Mouse (Mus musculus): ENCODE results near the gene Pik3c2a. TPM values are rescaled to one million over a fixed set of nuclear protein-coding genes. Genes with fewer than 3 reads are reported as not detected.

Pik3c2a gene
- polyA plus RNA-seq, 2 experiments = 2.5 to 2.9 TPM

GRCm38 (mm10) chr7:116331246-116331645 is 112.0 kb downstream of the Pik3c2a start:
- H3K9ac ChIP-seq (replicated peaks) = no peak overlapping the region
- H3K4me1 ChIP-seq (replicated peaks; ENCODE audit: control insufficient read depth in 2 of 2, insufficient read depth in 2 of 2, low read length in 1 of 2) = peaks cover 8 to 11% of the 10 kb centered on the region in 2 experiments; a peak in 3 of 4 replicates
- TF ChIP-seq CTCF (IDR thresholded peaks at IDR 0.05; ENCODE audit: low read depth) (no peak), EP300 (IDR thresholded peaks at IDR 0.05; ENCODE audit: low read depth) (no peak)
- no peak for ATAC-seq (ENCODE audit: insufficient read depth)
- no peaks in the 10 kb centered on the region for H3K27me3 ChIP-seq (ENCODE audit: control insufficient read depth, insufficient read depth, low read length)
- no peak overlapping the region for H3K27ac ChIP-seq
- no peaks in the 10 kb centered on the region for H3K9me3 ChIP-seq (ENCODE audit: control insufficient read depth, low read length)
- WGBS (ENCODE audit: insufficient replicate concordance) = 72% methylated on average over 2 of the region's 2 CpGs
- H3K4me3 ChIP-seq (ENCODE audit: insufficient read depth in 1 of 2, low read depth in 2 of 2, low read length in 2 of 2) = no peak overlapping the region
- H3K4me2 ChIP-seq (ENCODE audit: low read depth) = no peak overlapping the region
- peaks cover 34% of the 10 kb centered on the region for H3K36me3 ChIP-seq (replicated peaks; ENCODE audit: control insufficient read depth, insufficient read depth, low read depth)
- no peak for DNase-seq (ENCODE audit: low read depth in 3 of 3, low spot score in 3 of 3)

GRCm38 (mm10) chr7:116329858-116330257 is 113.4 kb downstream of the Pik3c2a start:
- H3K27ac ChIP-seq = no peak overlapping the region
- H3K36me3 ChIP-seq (replicated peaks; ENCODE audit: control insufficient read depth, insufficient read depth, low read depth) = peaks cover 34% of the 10 kb centered on the region
- H3K27me3 ChIP-seq (ENCODE audit: control insufficient read depth, insufficient read depth, low read length) = no peaks in the 10 kb centered on the region
- H3K4me3 ChIP-seq (ENCODE audit: insufficient read depth in 1 of 2, low read depth in 2 of 2, low read length in 2 of 2) = no peak overlapping the region
- no peak overlapping the region for H3K4me2 ChIP-seq (ENCODE audit: low read depth)
- no peak overlapping the region for H3K9ac ChIP-seq (replicated peaks)
- TF ChIP-seq EP300 (IDR thresholded peaks at IDR 0.05; ENCODE audit: low read depth) (no peak), CTCF (IDR thresholded peaks at IDR 0.05; ENCODE audit: low read depth) (no peak)
- DNase-seq (ENCODE audit: low read depth in 3 of 3, low spot score in 3 of 3) (no peak), ATAC-seq (ENCODE audit: insufficient read depth) (no peak)
- H3K4me1 ChIP-seq (replicated peaks; ENCODE audit: control insufficient read depth in 2 of 2, insufficient read depth in 2 of 2, low read length in 1 of 2) = peaks cover 4 to 9% of the 10 kb centered on the region in 2 experiments; a peak in 3 of 4 replicates
- WGBS (ENCODE audit: insufficient replicate concordance) = 82% methylated on average over 4 of the region's 4 CpGs
- no peaks in the 10 kb centered on the region for H3K9me3 ChIP-seq (ENCODE audit: control insufficient read depth, low read length)

- H3K27ac ChIP-seq = no peak overlapping the region
- WGBS (ENCODE audit: insufficient replicate concordance) = 62% methylated on average over 7 of the region's 7 CpGs
- H3K27me3 ChIP-seq (ENCODE audit: control insufficient read depth, insufficient read depth, low read length) = no peaks in the 10 kb centered on the region
- no peak for TF ChIP-seq EP300 (IDR thresholded peaks at IDR 0.05; ENCODE audit: low read depth)
- TF ChIP-seq CTCF (IDR thresholded peaks at IDR 0.05; ENCODE audit: low read depth) = no peak
- peaks cover 2 to 9% of the 10 kb centered on the region in 2 experiments; a peak in 3 of 4 replicates for H3K4me1 ChIP-seq (replicated peaks; ENCODE audit: control insufficient read depth in 2 of 2, insufficient read depth in 2 of 2, low read length in 1 of 2)
- H3K4me3 ChIP-seq (ENCODE audit: insufficient read depth in 1 of 2, low read depth in 2 of 2, low read length in 2 of 2) = no peak overlapping the region
- ATAC-seq (ENCODE audit: insufficient read depth) (no peak), DNase-seq (ENCODE audit: low read depth in 3 of 3, low spot score in 3 of 3) (no peak)
- no peaks in the 10 kb centered on the region for H3K9me3 ChIP-seq (ENCODE audit: control insufficient read depth, low read length)
- no peak overlapping the region for H3K9ac ChIP-seq (replicated peaks)
- no peak overlapping the region for H3K4me2 ChIP-seq (ENCODE audit: low read depth)
- H3K36me3 ChIP-seq (replicated peaks; ENCODE audit: control insufficient read depth, insufficient read depth, low read depth) = peaks cover 34% of the 10 kb centered on the region
Observed at GRCm38 (mm10) chr7:116328777-116329176, 114.5 kb downstream of the Pik3c2a start.

- no peak for TF ChIP-seq EP300 (IDR thresholded peaks at IDR 0.05; ENCODE audit: low read depth)
- no peak for TF ChIP-seq CTCF (IDR thresholded peaks at IDR 0.05; ENCODE audit: low read depth)
- Histone ChIP-seq H3K9me3 (ENCODE audit: control insufficient read depth, low read length) (no peaks in the 10 kb centered on the region), H3K9ac (replicated peaks) (no peak overlapping the region), H3K4me3 (ENCODE audit: insufficient read depth in 1 of 2, low read depth in 2 of 2, low read length in 2 of 2) (no peak overlapping the region), H3K4me1 (replicated peaks; ENCODE audit: control insufficient read depth in 2 of 2, insufficient read depth in 2 of 2, low read length in 1 of 2) (peaks cover under 1 to 7% of the 10 kb centered on the region in 2 experiments; a peak in 2 of 4 replicates), H3K27me3 (ENCODE audit: control insufficient read depth, insufficient read depth, low read length) (no peaks in the 10 kb centered on the region), H3K36me3 (replicated peaks; ENCODE audit: control insufficient read depth, insufficient read depth, low read depth) (peaks cover 33% of the 10 kb centered on the region), H3K27ac (no peak overlapping the region), H3K4me2 (ENCODE audit: low read depth) (no peak overlapping the region)
- no peak for DNase-seq (ENCODE audit: low read depth in 3 of 3, low spot score in 3 of 3)
- WGBS (ENCODE audit: insufficient replicate concordance) = 45% methylated on average over 5 of the region's 5 CpGs
- ATAC-seq (ENCODE audit: insufficient read depth) = no peak
Observed at GRCm38 (mm10) chr7:116327901-116328300, 115.3 kb downstream of the Pik3c2a start.

- Histone ChIP-seq H3K9ac (replicated peaks) (no peak overlapping the region), H3K4me3 (ENCODE audit: insufficient read depth in 1 of 2, low read depth in 2 of 2, low read length in 2 of 2) (no peak overlapping the region), H3K4me1 (replicated peaks; ENCODE audit: control insufficient read depth in 2 of 2, insufficient read depth in 2 of 2, low read length in 1 of 2) (no peaks in the 10 kb centered on the region), H3K27ac (no peak overlapping the region), H3K9me3 (ENCODE audit: control insufficient read depth, low read length) (no peaks in the 10 kb centered on the region), H3K36me3 (replicated peaks; ENCODE audit: control insufficient read depth, insufficient read depth, low read depth) (no peaks in the 10 kb centered on the region), H3K4me2 (ENCODE audit: low read depth) (no peak overlapping the region; the same call in 1 of the 2 replicates), H3K27me3 (ENCODE audit: control insufficient read depth, insufficient read depth, low read length) (no peaks in the 10 kb centered on the region)
- ATAC-seq (ENCODE audit: insufficient read depth) = 0 out of 2 replicates have a peak, but pooled peaks have one; percentile 41
- peak in 1 of 3 experiments; percentile 34 for DNase-seq (ENCODE audit: low read depth in 3 of 3, low spot score in 3 of 3)
- TF ChIP-seq EP300 (IDR thresholded peaks at IDR 0.05; ENCODE audit: low read depth) = no peak
- peak; percentile 84 for TF ChIP-seq CTCF (IDR thresholded peaks at IDR 0.05; ENCODE audit: low read depth)
- 29% methylated on average over 10 of the region's 10 CpGs for WGBS (ENCODE audit: insufficient replicate concordance)
Observed at GRCm38 (mm10) chr7:116323331-116323964, 119.8 kb downstream of the Pik3c2a start.

All from liver, embryonic 14.5 days (tissue).